Mouse (Mus musculus) testis, postnatal 14 days (tissue): ENCODE measurements at regions not wholly inside any gene's neighbourhood (a gene's known extent, or its start where the extent isn't known, plus 50 kb on each side); places are given as distances from the start of the nearest gene placed in this dataset.
"Not testable (repeated sequence)": the region's sequence is repeated elsewhere in the genome, so short reads cannot be mapped to it uniquely, and the experiment has no call there.

Experiments
- DNase-seq: peaks from one replicate; pipeline ENCODE4 v3.0.0; 2021; ENCODE audit warnings: low spot score

DNA sequence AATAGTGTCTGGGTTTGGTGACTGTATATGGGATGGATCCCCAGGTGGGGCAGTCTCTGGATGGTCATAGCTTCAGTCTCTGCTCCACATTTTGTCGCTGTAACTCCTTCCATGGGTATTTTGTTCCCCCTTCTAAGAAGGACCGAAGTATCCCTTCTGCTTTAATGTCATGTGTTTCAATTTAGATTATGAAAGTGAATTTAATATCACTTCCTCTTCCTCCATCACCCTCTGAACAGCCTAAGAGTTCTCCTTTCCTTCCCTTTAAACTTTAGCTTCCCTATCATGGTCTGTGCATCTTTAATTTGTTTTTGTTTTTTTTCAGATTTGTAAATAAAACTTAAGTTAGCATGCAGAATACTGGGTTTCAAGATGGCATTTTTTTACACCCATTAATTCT, 211.0 kb upstream of the Phyhipl start:
- DNase-seq: no peak

DNA sequence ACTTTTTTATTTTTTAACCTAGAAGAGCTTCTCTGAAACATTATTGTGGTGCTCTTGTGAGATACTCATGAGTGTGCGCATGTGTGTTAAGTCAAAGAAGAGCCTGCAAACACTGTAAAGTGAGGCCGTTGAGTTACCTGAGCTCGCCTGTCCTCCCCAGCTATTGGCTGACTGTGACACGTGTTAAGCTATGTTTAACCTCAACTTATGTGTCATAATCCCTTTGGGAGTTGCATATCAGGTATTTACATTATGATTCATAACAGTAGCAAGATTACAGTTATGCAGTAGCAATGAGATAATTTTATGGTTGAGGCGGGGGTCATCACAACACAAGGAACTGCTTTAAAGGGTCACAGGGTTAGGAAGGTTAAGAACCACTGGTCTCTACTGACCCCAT, 208.9 kb upstream of the Phyhipl start:
- DNase-seq: no peak

DNA sequence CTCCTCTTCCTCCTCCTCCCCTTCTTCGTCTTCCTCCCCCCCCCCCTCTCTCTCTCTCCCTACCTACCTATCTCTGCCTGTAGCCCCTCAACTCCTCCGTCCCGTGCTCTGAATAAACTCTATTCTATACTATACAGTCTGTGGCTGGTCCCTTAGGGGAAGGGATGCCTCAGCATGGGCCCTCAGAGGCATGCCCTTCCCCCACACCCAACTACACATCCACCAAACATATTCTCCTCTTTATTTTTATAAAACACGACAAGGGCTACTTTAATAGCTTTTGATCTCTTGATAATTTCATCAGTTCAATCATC, 206.2 kb upstream of the Phyhipl start:
- DNase-seq: no peak

DNA sequence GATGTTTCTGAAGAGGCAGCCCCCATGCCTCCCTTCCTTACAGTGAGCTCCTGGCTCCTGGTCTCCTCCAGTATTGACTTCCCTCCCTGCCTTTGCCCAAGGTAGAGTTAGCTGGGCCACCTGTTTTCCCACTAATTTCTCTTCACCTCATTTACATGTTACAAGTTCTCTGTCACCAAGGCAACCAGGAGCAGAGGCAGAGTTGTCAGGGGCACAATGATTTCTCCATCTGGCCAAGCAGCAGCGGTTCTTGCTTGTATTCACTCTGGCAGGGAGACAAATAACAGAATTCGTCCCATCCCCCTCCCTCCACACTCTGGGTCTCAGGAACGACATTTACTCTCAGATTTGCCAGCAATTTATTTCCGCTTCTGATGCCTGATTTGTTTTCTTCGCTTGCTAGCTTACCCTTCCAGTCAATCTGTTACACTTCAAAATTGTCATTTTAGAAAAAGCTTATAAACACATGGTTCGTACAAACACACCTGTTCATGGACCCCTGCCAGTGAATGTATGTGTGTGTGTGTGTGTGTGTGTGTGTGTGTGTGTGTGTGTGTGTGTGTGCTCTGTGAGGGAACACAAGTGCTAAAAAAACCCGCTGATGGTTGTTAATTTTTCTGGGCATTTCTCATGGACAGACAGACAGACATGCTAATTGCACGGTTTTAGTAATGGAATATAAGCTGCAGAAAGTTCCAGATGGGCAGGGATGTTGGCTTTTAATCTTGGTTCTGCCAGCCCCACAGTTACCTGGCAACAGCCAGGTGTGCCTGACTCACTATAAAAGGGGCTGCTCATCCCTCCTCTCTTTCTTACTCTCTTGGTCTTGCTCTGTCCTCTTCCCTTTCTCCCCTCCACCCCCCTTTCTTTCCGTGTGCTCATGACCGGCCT, 205.6 kb upstream of the Phyhipl start:
- DNase-seq: no peak

DNA sequence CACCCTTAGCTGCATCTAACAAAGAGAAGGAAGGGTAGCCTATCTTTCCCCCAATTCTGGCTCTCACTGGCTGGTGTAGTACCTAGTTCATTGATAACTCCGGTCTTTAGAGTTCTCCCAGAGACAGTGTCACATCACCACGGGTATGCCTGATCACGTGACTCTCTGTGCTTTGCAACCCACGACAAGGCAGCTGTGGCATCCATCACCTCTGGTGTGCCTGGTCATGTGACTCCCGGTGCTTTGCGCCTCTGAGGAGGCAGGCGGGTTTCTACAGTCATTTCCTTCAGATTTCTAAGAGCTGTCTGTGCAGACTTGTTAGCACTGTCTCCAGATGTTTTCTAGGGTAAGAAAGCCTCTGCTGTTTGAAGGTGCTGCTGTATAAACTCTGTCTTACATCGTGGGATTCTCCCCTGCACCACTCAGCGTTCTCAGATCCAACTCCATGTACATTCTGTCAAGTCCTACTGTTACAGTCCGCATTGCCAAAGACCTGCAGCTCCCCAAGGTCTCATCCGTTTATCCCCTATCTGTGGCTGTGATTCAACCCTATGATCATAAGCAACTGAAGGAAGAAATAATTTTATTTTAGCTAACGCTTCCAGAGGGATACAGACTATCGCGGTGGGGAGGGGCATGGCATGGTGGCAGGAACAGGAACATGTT, 201.5 kb upstream of the Phyhipl start:
- no peak for DNase-seq

DNA sequence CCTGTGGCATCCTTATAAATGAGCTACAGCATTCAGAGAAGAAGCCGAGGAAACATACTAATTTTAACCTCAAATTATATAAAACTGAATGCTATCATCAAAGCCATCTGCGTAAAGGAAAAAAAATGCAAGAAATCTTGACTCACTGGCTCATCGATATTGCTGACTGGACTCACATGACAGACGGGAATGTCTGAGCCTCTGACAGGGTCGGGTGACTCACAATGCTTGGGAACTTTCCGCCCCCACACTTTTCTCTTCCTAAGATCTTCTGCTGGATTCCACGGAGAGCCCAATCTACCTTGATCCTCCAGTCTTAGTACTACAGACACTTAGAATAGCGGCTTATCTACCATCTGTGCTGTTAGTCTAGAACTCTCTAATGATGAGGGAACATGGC, 200.2 kb upstream of the Phyhipl start:
- DNase-seq: no peak

DNA sequence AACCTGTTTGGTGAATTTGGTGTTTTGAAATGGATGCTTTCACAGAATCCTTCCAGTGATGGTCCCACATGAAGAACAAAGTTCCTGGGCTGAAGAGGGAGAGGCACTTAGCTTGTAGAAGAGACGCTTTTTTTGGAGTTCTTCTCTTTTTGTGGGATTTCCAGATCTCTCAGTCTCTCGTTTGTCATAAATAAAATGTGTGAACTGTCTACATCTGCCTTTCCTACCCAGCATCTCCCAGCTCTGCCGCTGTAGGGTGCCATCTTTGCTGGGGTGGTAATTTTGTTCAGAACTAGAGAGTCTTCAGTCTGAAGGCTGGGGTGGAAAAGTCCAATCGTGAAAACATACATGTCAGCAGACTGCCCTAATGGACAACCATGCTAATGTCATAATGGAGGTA, 197.8 kb upstream of the Phyhipl start:
- DNase-seq: no peak

DNA sequence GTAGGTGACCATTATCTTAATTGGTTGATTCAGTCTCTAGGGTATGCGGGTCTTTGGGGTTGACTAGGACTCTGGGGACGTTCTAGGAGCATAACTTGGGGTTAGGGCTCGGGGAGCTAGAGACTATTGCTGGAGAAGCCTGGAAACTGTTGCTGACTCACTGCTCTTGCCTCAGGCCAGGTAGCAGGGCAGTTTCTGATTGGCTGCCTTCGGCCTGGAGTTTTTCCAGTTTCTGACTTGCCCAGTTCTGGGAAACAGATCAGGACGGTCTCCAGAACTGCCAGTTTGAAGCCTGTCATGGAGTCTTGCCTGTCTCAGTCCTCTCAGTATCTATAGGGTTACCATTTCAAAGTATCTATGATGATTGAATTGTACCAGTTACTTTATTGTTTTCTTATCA, 192.4 kb upstream of the Phyhipl start:
- no peak for DNase-seq

DNA sequence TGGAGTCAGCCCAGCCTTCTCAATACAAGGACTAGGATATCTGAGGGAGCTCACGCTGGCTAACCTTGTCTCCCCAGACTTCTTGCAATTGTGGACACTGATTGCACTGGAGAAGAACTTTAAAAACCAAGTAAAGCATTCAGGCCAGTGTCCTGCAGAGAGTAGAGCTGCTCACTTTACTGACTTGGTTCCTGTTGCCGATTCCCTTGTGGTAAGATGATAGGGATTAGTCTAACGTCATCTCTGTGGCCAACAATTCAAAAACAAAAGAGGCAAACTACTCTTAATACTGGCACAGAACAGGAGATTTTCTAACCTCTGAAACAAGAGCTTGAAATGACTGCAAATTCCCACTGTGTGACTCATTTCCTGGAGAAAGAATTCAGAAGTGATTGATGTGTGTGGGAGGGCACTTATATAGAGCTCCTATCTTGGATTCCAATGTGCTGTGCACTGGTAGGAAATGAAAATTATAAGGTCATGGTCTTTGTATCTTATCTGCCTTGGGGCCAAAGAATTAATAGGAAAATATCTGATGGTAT, 191.6 kb upstream of the Phyhipl start:
- DNase-seq: no peak

DNA sequence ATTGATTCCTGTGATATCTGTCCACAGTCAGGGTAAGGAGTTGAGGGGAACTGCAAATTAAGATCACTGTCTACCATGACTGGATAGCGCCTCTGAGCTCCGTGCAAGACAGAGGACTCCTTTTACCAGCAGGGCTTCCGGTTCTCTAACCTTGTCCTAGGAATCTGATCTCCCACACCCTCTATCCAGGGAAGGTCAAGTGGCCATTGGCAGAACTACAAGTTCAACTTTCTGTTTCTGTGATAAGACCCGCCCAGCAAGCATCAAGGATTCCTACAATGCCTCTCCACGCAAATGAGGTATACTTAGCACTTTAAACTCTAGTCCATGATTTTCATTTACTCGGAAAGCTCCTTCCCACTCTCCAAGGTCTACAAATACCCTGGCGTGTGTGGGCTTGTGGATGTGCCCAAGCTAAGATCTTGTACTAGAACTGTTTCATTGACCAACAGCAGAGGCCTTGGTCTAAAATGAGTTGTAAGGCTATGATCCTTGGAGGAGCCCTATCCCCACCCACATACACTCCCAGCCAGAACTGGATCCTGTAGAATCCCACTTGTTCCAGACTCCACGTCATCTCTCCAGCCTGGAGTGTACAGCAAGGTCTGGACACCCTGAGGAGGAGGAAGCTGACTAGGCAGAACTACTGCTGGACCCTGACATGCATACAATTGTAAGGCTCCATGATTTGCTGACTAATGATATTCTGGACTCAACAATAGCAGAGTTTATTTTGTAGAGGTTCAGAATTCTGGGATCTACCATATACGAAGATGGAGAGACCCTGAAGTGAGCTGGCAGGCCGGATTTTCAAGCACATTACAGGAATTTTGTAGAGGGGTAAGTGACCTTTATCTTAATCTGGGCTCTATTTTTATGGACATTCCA, 190.8 kb upstream of the Phyhipl start:
- DNase-seq: no peak

DNA sequence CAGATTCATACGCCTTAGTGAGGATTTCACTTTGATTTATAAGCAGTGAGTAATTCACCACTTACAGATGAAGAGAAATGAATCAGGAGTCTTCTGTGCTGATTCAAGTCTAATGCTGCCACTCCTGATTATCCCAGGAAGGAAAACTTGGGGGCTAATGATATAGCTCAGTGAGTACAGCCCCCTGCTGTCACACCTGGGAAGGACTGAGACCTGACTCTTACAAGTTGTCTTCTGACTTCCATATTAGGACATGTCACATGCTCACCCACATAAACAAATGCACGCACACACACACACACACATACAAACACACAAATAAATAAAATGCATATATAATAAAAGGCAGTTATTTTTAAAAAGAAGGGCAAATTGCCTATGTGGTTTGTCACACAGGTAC, 188.1 kb upstream of the Phyhipl start:
- DNase-seq: no peak

DNA sequence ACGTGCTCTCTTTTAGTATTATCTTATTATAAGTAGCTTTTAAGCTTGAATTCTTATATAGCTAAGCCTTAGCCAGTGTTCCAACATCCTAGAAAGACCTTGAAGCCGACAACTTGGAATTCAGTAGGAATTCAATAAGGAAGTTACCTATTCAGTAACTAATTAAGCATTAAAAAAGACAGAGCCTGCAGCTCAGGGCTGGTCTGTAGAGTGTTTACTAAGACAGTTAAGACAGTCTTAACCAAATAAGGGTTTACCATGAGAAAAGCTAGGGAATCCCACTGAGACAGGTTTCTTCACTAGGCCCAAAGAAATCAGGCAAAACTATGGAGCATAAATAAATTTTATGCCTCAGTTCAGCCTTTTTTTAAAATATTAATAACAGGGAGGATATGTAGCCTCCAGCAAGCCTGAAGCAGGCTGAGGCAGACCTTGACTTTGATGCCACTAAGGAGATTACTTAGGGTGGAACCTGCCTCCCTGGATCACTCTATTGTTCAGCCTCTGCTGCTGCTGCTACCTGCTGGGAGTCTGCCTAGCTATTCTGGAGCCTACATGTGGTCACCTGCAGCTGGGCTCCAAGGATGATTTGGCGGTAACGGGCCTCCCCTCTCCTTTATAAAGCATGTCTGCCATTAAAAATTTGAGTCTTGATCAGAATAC, 186.5 kb upstream of the Phyhipl start:
- no peak for DNase-seq

DNA sequence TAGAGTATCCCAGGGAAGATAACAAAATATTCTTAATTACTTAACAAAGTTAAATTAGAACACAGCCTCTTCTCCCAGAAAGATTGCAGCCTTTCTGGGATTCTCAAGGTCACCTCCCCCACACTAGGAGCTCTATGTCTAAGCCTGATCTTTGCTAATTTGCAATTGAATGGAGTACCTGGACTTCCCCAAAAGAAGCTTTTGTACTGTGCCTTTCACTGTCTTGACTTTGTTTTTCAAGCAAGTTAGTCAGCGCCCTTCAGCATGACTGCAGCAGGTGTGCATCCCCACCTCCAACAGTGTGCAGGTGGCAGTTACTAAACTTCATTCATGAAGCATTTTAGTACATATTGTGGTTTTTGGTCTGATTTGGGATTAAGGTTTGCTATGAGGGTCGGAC, 185.4 kb upstream of the Phyhipl start:
- DNase-seq: not testable (repeated sequence)

DNA sequence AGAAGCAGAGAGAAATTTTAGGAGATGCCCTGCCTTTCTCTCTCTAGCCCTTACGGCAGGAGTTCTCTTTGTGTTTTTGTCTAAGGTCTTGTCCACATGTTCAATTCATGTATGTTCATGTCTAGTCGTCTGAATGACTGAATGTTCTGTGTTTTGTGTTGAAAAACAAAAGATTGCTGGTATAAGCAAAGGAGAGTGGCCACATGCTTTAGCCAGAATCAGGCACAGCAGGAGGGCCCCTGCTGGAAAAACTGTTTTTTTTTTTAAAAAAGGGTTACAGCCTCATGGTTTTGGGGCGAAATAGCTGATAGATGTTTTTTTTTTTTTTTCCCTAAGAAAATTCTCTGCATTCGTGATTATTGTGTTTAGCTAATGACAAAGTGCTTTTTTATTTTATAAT, 182.4 kb upstream of the Phyhipl start:
- no peak for DNase-seq

DNA sequence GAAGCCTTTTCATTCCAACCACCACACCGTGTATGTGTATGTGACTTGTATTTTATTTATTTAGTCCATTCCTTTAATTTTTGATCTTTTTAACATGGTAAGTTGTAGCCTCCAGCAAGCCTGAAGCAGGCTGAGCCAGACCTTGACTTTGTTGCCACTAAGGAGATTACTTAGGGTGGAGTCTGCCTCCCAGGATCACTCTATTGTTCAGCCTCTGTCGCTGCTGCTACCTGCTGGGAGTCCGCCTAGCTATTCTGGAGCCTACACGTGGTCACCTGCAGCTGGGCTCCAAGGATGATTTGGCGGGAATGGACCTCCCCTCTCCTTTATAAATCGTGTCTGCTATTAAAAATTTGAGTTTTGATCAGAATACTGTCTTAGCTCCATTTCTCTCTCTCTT, 181.6 kb upstream of the Phyhipl start:
- no peak for DNase-seq

DNA sequence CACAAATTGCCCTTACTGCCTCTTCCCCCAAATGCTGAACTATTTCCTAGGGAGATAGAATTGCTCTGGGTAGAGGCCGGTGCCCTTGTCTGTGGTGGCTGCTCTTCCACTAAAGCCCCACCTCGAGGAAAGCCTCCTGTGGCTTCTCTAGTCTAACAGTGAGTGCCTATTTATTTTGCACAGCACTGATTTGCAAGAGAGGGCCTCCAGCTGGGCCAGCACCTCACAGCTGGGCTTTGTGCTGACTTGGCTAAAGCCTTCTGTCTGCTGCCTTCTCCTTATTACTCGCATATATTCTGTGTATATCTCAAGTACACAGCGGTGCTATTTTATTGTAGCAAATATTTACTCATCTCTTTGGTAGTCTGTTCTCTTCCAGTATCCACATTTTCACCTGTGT, 176.9 kb upstream of the Phyhipl start:
- no peak for DNase-seq

DNA sequence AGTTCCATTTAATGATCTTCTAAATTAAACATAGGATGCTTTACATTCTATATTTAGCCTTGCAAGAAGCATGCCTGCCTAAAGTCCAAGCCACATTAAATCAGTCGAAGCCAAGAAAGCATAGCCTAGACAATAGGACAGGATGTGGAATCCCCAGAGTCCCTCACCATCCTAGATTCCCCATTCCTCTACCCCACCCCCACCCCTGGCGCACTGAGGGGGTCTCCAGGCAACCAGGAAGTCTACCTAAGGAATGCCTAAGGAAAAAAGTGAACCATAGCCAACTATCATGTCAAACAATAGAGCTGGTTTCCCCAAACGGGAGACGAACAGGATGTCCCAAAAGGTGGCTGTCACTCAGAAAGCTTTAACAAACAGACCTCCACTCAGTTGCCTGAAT, 172.5 kb upstream of the Phyhipl start:
- no peak for DNase-seq

DNA sequence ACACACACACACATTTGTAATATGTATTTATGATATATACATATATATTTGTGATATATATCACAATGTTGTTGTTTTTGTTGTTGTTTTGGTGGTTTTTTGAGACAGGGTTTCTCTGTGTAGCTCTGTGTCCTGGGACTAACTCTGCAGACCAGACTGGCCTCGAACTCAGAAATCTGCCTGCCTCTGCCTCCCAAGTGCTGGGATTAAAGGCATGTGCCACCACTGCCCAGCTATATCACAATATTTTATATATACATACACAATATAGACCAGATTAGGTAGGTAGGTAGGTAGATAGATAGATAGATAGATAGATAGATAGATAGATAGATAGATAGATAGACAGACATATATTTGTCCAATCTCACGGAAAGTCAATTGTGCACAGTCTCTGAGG, 171.8 kb upstream of the Phyhipl start:
- not testable (repeated sequence) for DNase-seq

DNA sequence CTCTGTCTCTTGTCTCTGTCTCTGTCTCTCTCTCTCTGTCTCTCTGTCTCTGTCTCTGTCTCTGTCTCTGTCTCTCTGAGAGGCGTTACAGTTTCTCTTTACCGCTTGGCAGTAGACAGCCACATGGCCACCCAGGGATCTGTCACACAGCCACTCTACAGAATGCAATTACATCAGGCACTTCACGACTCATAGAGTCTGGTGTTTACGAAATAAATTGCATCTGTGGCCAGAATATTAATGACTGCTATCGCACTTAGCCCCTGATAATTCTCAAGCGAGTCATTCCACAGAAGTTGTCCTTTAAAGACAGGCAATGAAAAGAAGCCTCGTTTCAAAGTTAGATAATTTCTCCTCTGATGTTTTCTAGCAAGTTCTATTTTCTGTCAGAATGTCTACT, 170.9 kb upstream of the Phyhipl start:
- no peak for DNase-seq

DNA sequence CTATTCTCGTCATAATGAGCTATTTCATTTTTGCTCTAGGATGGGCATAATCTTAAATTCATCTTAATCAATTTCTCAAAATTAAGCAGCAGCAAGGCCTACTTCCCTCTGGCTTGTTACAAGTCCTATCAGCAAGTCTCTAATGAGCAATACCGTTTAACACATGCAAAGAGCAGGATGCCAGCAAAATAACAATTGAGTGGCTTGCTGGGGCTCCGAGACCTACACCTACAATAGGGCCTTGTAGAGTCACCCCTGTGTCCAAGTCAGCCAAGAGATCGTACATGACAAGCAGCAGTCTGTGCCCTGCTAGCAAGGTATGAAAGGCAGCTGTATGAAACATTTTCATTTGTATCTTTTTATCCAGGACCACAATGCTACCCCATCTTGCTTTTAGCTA, 169.7 kb upstream of the Phyhipl start:
- DNase-seq: no peak

DNA sequence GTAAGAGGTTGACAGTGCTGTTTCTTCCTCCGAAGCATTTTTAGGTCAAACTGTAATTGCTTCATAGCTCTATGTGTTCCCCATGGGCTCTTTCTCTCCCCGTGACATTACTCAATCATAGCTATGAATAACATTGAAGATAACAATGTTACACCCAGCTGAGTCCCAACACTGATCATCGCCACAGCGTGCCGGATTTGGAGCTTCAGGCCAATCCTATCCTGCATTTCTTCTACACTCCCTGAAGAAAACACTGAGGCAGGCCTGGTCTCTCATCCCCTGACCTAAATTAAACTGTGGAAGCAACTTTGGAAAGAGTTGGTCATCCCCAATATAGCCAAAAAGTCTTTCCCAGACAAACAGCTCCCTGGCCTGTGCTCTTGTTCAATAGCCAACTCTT, 168.7 kb upstream of the Phyhipl start:
- no peak for DNase-seq

DNA sequence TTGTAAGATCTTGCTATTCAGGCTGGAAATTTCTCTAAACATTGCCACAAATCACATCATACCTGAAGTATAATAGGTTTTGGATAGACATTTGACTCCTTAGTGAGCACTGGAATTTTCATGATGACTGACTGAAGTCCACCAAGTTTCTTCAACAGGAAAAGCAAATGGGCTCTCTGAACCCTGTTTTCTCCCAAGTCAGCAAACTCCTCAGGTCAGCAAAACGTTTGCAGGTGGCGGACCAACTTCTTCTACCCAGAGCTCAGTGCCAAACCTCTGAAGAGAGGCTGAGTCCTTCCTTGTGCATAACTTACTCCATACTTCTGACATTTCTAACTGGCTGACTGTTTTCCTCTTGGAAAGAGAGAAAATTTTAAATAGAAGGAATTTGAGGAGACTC, 164.2 kb upstream of the Phyhipl start:
- no peak for DNase-seq
